Mouse (Mus musculus) forebrain, embryonic 15.5 days (tissue): ENCODE measurements around the gene Prame. TPM values are rescaled to one million over a fixed set of nuclear protein-coding genes. Genes with fewer than 3 reads are reported as not detected.
"Not testable (repeated sequence)": the region's sequence is repeated elsewhere in the genome, so short reads cannot be mapped to it uniquely, and the experiment has no call there.

Experiments used
- ATAC-seq: fragments of 200-750 bp; cut with Nextera tagmentation; replicated peaks from 2 replicates; pipeline ENCODE4 v1.8.0; 2017; ENCODE audit warnings: mild to moderate bottlenecking, moderate TSS enrichment, moderate library complexity
- H3K27ac ChIP-seq: fragments of 300-500 bp; sonication (generic); replicated peaks from 2 replicates; pipeline ENCODE4 v1.5.1; 2015; ENCODE audit warnings: mild to moderate bottlenecking, inconsistent platforms
- H3K27me3 ChIP-seq: fragments of 300-500 bp; sonication (generic); 2 replicates; pipeline ENCODE4 v1.6.1; 2015; ENCODE audit warnings: inconsistent platforms
- H3K36me3 ChIP-seq: fragments of 300-500 bp; sonication (generic); 2 replicates; pipeline ENCODE4 v1.6.1; 2015; ENCODE audit warnings: mild to moderate bottlenecking, inconsistent platforms
- H3K4me1 ChIP-seq: fragments of 300-500 bp; sonication (generic); 2 replicates; pipeline ENCODE4 v1.6.1; 2015; ENCODE audit warnings: inconsistent platforms
- H3K4me2 ChIP-seq: fragments of 300-500 bp; sonication (generic); replicated peaks from 2 replicates; pipeline ENCODE4 v1.6.1; 2015; ENCODE audit warnings: mild to moderate bottlenecking, inconsistent platforms
- H3K4me3 ChIP-seq: fragments of 300-500 bp; sonication (generic); 2 replicates; pipeline ENCODE4 v1.5.1; 2015; ENCODE audit warnings: mild to moderate bottlenecking, inconsistent platforms
- H3K9ac ChIP-seq: fragments of 300-500 bp; sonication (generic); replicated peaks from 2 replicates; pipeline ENCODE4 v1.6.1; 2015; ENCODE audit warnings: mild to moderate bottlenecking, inconsistent platforms
- H3K9me3 ChIP-seq: fragments of 300-500 bp; sonication (generic); 2 replicates; pipeline ENCODE4 v1.6.1; 2016; ENCODE audit warnings: inconsistent platforms
- WGBS: fragments of 180-500 bp; shearing (Covaris S2); methylation state at CpG from one replicate; pipeline ENCODE4 v1.1.7; 2015; ENCODE audit warnings: mixed read lengths; 5-methylcytosine and 5-hydroxymethylcytosine counted together
- polyA plus RNA-seq: library from polyadenylated mRNA; unstranded; fragments of >200 nt; fragmentation: Nextera tagmentation; extraction: Ambion mirVana; gene quantifications from 2 replicates; pipeline ENCODE4 v1.2.1, GENCODE M21; 2015

Prame gene
- polyA plus RNA-seq, result not detected in 2 replicates

DNA sequence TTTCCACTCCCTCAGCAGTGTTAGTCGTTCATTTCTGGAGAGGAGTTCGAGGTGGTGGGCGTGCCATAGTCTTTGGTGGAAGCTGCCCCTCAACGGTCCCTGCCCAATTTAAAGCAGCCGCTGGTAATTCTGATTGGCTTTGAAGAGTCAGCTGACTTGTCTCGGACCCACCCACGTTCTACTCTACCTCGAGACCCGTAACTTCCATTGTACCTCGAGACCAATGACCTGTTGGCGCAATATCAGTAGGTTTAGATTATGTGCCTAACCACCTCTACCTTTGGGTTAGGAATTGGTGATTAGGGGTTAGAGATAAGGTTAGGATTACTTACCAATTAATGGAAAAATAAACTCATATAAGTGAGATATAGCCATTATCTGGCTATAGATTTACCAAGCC lies at the start of gene Prame:
Prame (minus strand) TSS at position 101 of the 400 bp plus-strand sequence.
- Histone ChIP-seq H3K4me1 (no peaks in the 10 kb centered on the region), H3K27me3 (no peaks in the 10 kb centered on the region), H3K9me3 (no peaks in the 10 kb centered on the region), H3K4me3 (no peak within 1 kb of the TSS), H3K4me2 (no peak within 1 kb of the TSS), H3K9ac (no peak within 1 kb of the TSS), H3K36me3 (no peaks in the 10 kb centered on the region), H3K27ac (no peak within 1 kb of the TSS)
- no peak for ATAC-seq
- WGBS, result 93% methylated on average over 11 of the region's 11 CpGs

DNA sequence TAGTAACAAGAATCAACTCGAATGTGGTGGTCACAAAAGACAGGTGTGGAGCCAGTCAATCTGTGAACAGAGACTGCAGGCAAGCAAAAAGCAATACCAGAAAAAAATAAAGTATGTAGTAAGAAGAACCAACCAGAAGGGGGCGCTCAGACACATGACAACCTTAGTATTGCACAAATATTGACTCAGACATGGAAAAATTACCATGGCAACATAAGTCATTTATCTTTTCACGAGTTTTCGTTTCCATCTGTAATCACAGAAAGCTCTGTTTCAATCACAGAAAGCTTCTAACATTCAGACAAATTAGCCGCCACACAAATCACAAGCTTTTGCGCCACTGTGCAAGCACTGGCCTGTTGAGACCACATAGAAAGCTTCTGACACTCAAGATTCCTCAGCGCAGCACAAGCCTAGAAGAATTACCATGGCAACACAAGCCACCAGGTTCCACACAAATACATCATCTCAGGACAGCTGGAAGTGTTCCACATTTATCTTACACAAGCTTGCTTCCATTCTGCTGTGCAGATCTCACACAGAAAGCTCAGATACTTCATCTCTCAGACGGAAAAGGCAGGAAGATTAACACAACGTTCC lies 24.8 kb upstream of the Prame start:
- Histone ChIP-seq H3K27ac (0 out of 2 replicates have a peak overlapping the region, but pooled peaks have one; percentile 43), H3K4me1 (no peaks in the 10 kb centered on the region), H3K36me3 (no peaks in the 10 kb centered on the region), H3K4me3 (no peak overlapping the region), H3K9ac (no peak overlapping the region), H3K4me2 (no peak overlapping the region), H3K9me3 (no peaks in the 10 kb centered on the region), H3K27me3 (no peaks in the 10 kb centered on the region)
- 43% methylated on average over 9 of the region's 9 CpGs for WGBS
- peak; percentile 80 for ATAC-seq

GRCm38 (mm10) chrX:135601298-135602029 lies 26.0 kb downstream of the Prame start:
- WGBS, result 65% methylated on average over 3 of the region's 3 CpGs
- H3K27ac ChIP-seq, H3K9ac ChIP-seq, H3K4me3 ChIP-seq, H3K9me3 ChIP-seq, H3K27me3 ChIP-seq, H3K36me3 ChIP-seq, H3K4me1 ChIP-seq, H3K4me2 ChIP-seq: not testable (repeated sequence)
- 0 out of 2 replicates have a peak, but pooled peaks have one; percentile 11 for ATAC-seq

- ATAC-seq, result no peak
- Histone ChIP-seq H3K4me1 (no peaks in the 10 kb centered on the region), H3K27ac (no peak within 1 kb of the TSS), H3K27me3 (no peaks in the 10 kb centered on the region), H3K9ac (no peak within 1 kb of the TSS), H3K4me2 (no peak within 1 kb of the TSS), H3K4me3 (no peak within 1 kb of the TSS), H3K36me3 (no peaks in the 10 kb centered on the region), H3K9me3 (0 out of 2 replicates have a peak, but pooled peaks cover 4% of the 10 kb centered on the region)
- WGBS, result 82% methylated on average over 2 of the region's 2 CpGs
These were observed 28.8 kb downstream of the Prame start, which contains the start of gene Nxf7 for GRCm38 (mm10) chrX:135598677-135599076. Gene Nxf7, minus strand, starts transcription at chrX:135598777.

- no peaks in the 10 kb centered on the region for H3K4me1 ChIP-seq
- 92% methylated on average over 13 of the region's 13 CpGs for WGBS
- H3K9ac ChIP-seq, result no peak overlapping the region
- ATAC-seq, result no peak
- H3K36me3 ChIP-seq, result no peaks in the 10 kb centered on the region
- H3K27me3 ChIP-seq, result no peaks in the 10 kb centered on the region
- H3K4me2 ChIP-seq, result no peak overlapping the region
- no peak overlapping the region for H3K4me3 ChIP-seq
- no peak overlapping the region for H3K27ac ChIP-seq
- 0 out of 2 replicates have a peak, but pooled peaks cover 4% of the 10 kb centered on the region for H3K9me3 ChIP-seq
These were observed 29.4 kb downstream of the Prame start for GRCm38 (mm10) chrX:135598096-135598495.

GRCm38 (mm10) chrX:135576412-135576811 lies 51.1 kb downstream of the Prame start:
- ATAC-seq, result no peak
- no peak overlapping the region for H3K27ac ChIP-seq
- no peaks in the 10 kb centered on the region for H3K4me1 ChIP-seq
- H3K4me2 ChIP-seq, result no peak overlapping the region
- no peak overlapping the region for H3K4me3 ChIP-seq
- no peaks in the 10 kb centered on the region for H3K9me3 ChIP-seq
- 100% methylated on average over 1 of the region's 1 CpGs for WGBS
- H3K9ac ChIP-seq, result no peak overlapping the region
- no peaks in the 10 kb centered on the region for H3K36me3 ChIP-seq
- H3K27me3 ChIP-seq, result no peaks in the 10 kb centered on the region

DNA sequence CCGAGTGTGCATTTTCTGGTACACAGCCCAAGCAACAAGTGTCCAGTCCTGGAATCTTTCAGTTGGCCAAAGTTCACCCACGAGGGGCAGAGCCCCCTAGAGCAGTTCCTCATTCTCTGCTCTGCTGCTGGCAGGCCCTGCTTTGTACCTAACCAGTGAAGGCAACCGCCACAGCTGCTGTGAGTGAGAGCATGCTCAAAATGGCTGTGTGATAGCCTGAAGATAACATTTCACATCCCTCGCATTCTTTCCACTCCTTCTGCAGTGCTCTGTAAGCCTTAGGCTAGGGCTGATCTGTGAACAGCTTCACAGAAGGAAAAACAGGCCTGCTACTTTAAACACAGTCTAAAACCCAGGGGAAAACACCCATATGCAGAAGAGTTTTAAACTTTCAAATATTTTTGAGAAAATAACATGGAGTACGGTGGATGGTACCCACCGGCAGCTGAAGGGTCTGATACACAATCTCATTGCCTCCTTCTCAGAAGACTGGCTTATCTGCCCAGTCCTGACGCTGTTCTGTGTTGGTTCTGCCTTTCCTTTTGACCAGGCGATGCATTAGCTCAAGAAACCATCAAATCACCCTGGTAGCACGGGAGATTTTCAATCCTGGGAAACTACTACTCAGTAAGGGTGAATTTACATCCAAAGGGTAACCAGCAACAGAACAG lies 52.4 kb downstream of the Prame start:
- H3K4me2 ChIP-seq, ATAC-seq, H3K9ac ChIP-seq, H3K9me3 ChIP-seq, H3K27ac ChIP-seq, H3K4me1 ChIP-seq, H3K4me3 ChIP-seq, H3K36me3 ChIP-seq, H3K27me3 ChIP-seq: not testable (repeated sequence)
- 77% methylated on average over 9 of the region's 9 CpGs for WGBS

DNA sequence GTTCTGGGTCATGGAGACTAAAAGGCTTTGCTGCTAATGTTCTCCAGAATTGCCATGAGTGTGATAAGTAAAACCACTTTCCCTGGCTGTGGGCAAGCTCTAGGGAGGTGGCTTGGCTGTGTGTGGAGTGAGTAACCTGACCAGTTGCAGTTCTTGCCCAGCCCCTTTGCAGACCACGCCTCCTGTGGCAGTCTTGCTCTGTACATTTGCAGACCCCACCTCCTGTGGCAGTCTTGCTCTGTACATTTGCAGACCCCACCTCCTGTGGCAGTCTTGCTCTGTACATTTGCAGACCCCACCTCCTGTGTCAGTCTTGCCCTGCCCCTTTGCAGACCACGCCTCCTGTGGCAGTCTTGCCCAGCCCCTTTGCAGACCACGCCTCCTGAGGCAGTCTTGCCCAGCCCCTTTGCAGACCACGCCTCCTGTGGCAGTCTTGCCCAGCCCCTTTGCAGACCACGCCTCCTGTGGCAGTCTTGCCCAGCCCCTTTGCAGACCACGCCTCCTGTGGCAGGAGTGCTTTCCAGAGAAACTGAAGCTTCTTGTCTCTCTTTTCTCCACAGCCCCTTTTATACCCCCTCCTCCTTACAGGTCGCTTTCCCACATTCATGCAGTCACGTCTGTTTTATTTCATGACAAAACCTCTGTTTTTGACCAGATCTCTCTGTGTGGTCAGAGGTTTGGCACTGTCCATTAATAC lies 53.1 kb downstream of the Prame start:
- H3K4me1 ChIP-seq, ATAC-seq, H3K27me3 ChIP-seq, H3K9ac ChIP-seq, H3K36me3 ChIP-seq, H3K4me3 ChIP-seq, H3K4me2 ChIP-seq, H3K27ac ChIP-seq, H3K9me3 ChIP-seq: not testable (repeated sequence)
- 30% methylated on average over 8 of the region's 8 CpGs for WGBS

DNA sequence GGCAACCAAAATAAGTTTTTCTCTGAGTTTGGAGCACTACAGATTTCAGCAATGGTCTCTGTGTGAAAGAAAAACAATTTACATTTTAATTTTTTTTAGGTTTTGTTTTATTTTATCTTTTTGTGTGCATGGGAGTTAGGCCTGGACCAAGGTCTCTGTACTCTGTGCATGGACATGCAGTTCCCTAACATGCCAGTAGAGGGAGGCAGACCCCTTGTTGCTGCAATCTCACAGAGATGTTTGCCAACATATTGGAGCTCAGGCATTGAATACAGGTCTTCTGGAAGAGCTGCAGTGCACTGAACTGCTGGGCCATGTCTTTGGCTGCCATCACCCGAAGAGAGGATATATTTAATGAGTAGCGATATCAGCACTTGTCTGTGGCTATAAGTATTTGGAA lies 58.0 kb downstream of the Prame start:
- H3K9me3 ChIP-seq, H3K27ac ChIP-seq, H3K4me1 ChIP-seq, H3K4me3 ChIP-seq, H3K4me2 ChIP-seq, H3K9ac ChIP-seq, H3K27me3 ChIP-seq, H3K36me3 ChIP-seq: not testable (repeated sequence)
- ATAC-seq, result peak; percentile 86
- 11% methylated on average over 1 of the region's 2 CpGs for WGBS

GRCm38 (mm10) chrX:135564934-135565333 lies 62.6 kb downstream of the Prame start:
- H3K9ac ChIP-seq, H3K9me3 ChIP-seq, H3K27ac ChIP-seq, H3K4me3 ChIP-seq, H3K36me3 ChIP-seq, H3K4me2 ChIP-seq, H3K27me3 ChIP-seq, ATAC-seq, H3K4me1 ChIP-seq: not testable (repeated sequence)
- WGBS, result 67% methylated on average over 4 of the region's 4 CpGs
